Mouse (Mus musculus): ENCODE measurements around the gene Cenpp.
"Not testable (repeated sequence)": the region's sequence is repeated elsewhere in the genome, so short reads cannot be mapped to it uniquely, and the experiment has no call there.

Cenpp gene

GRCm38 (mm10) chr13:49607714-49608113, 44.9 kb downstream of the Cenpp start, which contains the start of gene Ogn:
Gene Ogn, plus strand, starts transcription at chr13:49608046.
- peak; percentile 74 to 76 for DNase-seq (ENCODE audit: low spot score in 2 of 2)

- no peak for DNase-seq (ENCODE audit: low spot score in 2 of 2)
Observed at GRCm38 (mm10) chr13:49603603-49604002, 49.0 kb downstream of the Cenpp start.

GRCm38 (mm10) chr13:49602541-49602940, 50.0 kb downstream of the Cenpp start:
- DNase-seq (ENCODE audit: low spot score in 2 of 2): not testable (repeated sequence)

- peak in 1 of 2 experiments; percentile 12 for DNase-seq (ENCODE audit: low spot score in 2 of 2)
Observed at GRCm38 (mm10) chr13:49586062-49586461, 66.5 kb downstream of the Cenpp start.

- peak; percentile 21 to 32 for DNase-seq (ENCODE audit: low spot score in 2 of 2)
Observed at GRCm38 (mm10) chr13:49584307-49585005, 68.1 kb downstream of the Cenpp start.

- no peak for DNase-seq (ENCODE audit: low spot score in 2 of 2)
Observed at GRCm38 (mm10) chr13:49583859-49584258, 68.7 kb downstream of the Cenpp start.

- peak; percentile 38 to 46 for DNase-seq (ENCODE audit: low spot score in 2 of 2)
Observed at GRCm38 (mm10) chr13:49581541-49582530, 70.7 kb downstream of the Cenpp start, which contains the start of gene Omd. Gene Omd, plus strand, starts transcription at chr13:49582462.

GRCm38 (mm10) chr13:49571418-49571817, 81.2 kb downstream of the Cenpp start:
- DNase-seq (ENCODE audit: low spot score in 2 of 2): no peak

GRCm38 (mm10) chr13:49570371-49570770, 82.2 kb downstream of the Cenpp start:
- no peak for DNase-seq (ENCODE audit: low spot score in 2 of 2)

- no peak for DNase-seq (ENCODE audit: low spot score in 2 of 2)
Observed at GRCm38 (mm10) chr13:49564347-49564746, 88.2 kb downstream of the Cenpp start.

- DNase-seq (ENCODE audit: low spot score in 2 of 2): no peak
Observed at GRCm38 (mm10) chr13:49560886-49561285, 91.7 kb downstream of the Cenpp start.

GRCm38 (mm10) chr13:49559185-49559584, 93.4 kb downstream of the Cenpp start:
- peak; percentile 34 to 58 for DNase-seq (ENCODE audit: low spot score in 2 of 2)

- no peak for DNase-seq (ENCODE audit: low spot score in 2 of 2)
Observed at GRCm38 (mm10) chr13:49556924-49557323, 95.7 kb downstream of the Cenpp start.

GRCm38 (mm10) chr13:49556203-49556602, 96.4 kb downstream of the Cenpp start:
- no peak for DNase-seq (ENCODE audit: low spot score in 2 of 2)

- no peak for DNase-seq (ENCODE audit: low spot score in 2 of 2)
Observed at GRCm38 (mm10) chr13:49554519-49554918, 98.1 kb downstream of the Cenpp start.

GRCm38 (mm10) chr13:49549616-49550015, 103.0 kb downstream of the Cenpp start:
- DNase-seq (ENCODE audit: low spot score in 2 of 2): no peak

- DNase-seq (ENCODE audit: low spot score in 2 of 2): no peak
Observed at GRCm38 (mm10) chr13:49547563-49548150, 104.9 kb downstream of the Cenpp start.

- peak; percentile 67 to 76 for DNase-seq (ENCODE audit: low spot score in 2 of 2)
Observed at GRCm38 (mm10) chr13:49546517-49546916, 106.1 kb downstream of the Cenpp start.

GRCm38 (mm10) chr13:49545646-49546045, 106.9 kb downstream of the Cenpp start:
- DNase-seq (ENCODE audit: low spot score in 2 of 2): peak; percentile 30 to 33

GRCm38 (mm10) chr13:49544279-49544678, 108.3 kb downstream of the Cenpp start, which contains the start of gene Aspn:
Gene Aspn, plus strand, starts transcription at chr13:49544443.
- peak; percentile 31 to 32 for DNase-seq (ENCODE audit: low spot score in 2 of 2)

- no peak for DNase-seq (ENCODE audit: low spot score in 2 of 2)
Observed at GRCm38 (mm10) chr13:49538693-49539092, 113.9 kb downstream of the Cenpp start.

GRCm38 (mm10) chr13:49536946-49537345, 115.6 kb downstream of the Cenpp start:
- DNase-seq (ENCODE audit: low spot score in 2 of 2): no peak

All from heart, adult 9 months (tissue).